Mouse (Mus musculus): Measurements from ENCODE around the gene Sf1.

DNA sequence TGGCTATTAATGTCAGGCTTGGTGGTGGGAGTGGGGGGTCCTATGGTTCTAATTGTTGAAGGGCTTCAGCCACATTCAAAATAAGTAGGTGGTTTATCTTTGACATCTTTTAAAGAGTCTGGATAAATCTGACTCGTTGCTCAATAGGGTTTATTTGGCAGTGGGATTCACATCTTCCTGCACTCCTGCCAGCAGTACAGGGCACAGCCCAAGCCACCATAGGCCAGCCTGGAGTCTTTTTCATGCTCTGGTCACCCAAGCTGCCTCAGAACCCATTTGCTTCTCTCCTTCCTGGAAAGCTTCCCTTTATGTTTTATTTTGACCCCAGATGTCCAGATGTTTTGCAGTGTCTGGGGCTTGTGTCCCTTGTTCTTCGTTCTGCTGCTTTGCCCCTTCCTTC lies 13.2 kb downstream of the Sf1 start:
- TF ChIP-seq CTCF (IDR thresholded peaks at IDR 0.05; ENCODE audit: extremely low read depth, insufficient read length, insufficient replicate concordance, low read depth, low read length) = no peak
- TF ChIP-seq POLR2A (IDR thresholded peaks at IDR 0.05; ENCODE audit: low read depth, low read length) = no peak
